Mouse (Mus musculus): ENCODE measurements around the gene Fam172a.

DNA sequence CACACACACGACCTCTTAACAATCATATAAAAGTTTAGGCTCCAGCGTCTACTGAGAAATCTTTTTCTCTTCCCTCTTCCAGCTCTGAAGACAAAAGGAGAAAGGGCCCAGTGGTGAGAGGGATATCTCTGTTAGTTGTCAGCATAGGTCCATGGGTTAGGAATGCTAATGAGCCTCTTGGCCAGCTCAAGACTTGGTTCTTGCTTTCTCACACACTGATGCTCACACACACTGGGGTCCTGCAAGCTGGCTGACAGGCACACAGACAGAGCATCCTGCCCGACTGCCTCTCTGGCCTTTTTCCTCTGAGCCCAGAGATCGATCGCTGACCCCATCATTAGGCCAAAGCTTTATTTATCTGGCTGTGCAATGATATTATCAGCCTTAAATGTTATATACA lies 482.2 kb downstream of the Fam172a start:
- TF ChIP-seq POLR2A (IDR thresholded peaks at IDR 0.05; ENCODE audit: control insufficient read depth, low read depth, low read length): no peak
- no peak for TF ChIP-seq CTCF (IDR thresholded peaks at IDR 0.05; ENCODE audit: control insufficient read depth, insufficient read depth, insufficient replicate concordance, low read depth, low read length)

Measured in testis, adult 2 months (tissue).